Comparison of ENCODE assay signal across 22 mouse cellular contexts in genomic region chr19:29221867-29222266, GRCm38 (mm10). TPM values are rescaled to one million over a fixed set of nuclear protein-coding genes. Genes with fewer than 3 reads are reported as not detected.
DNase-seq lines count a peak whose midpoint lies in the region; ATAC-seq and TF ChIP-seq lines count a peak whose summit lies in the region.
"Had no signal": no experiment of that assay in that cellular context is flagged by ENCODE, and none has a peak within 500 bp of the region (broad histone marks: within the 10 kb centered on the region; RNA-seq: fewer than 3 reads in every experiment).

No protein-coding gene starts in this region.

- 44% methylated on average over 4 of the region's 4 CpGs for WGBS in midbrain, postnatal 0 days
- WGBS in midbrain, embryonic 15.5 days = 46% methylated on average over 4 of the region's 4 CpGs

- no peaks in the 10 kb centered on the region for H3K4me1 ChIP-seq in midbrain, postnatal 0 days (ENCODE audit: insufficient read depth, low read length)
- H3K4me1 ChIP-seq in midbrain, embryonic 15.5 days = no peaks in the 10 kb centered on the region
- H3K4me1 ChIP-seq: forebrain, embryonic 15.5 days; heart, embryonic 15.5 days; midbrain, embryonic 12.5 days had no signal

- H3K9me3 ChIP-seq in midbrain, postnatal 0 days (ENCODE audit: low read length) = no peaks in the 10 kb centered on the region
- no peaks in the 10 kb centered on the region for H3K9me3 ChIP-seq in midbrain, embryonic 15.5 days
- H3K9me3 ChIP-seq: forebrain, embryonic 15.5 days; heart, embryonic 15.5 days; midbrain, embryonic 12.5 days had no signal

- no peak overlapping the region for H3K4me2 ChIP-seq in midbrain, postnatal 0 days (ENCODE audit: low read depth, low read length, poor library complexity, severe bottlenecking)
- H3K4me2 ChIP-seq in midbrain, embryonic 15.5 days = no peak overlapping the region
- H3K4me2 ChIP-seq: forebrain, embryonic 15.5 days; heart, embryonic 15.5 days; midbrain, embryonic 12.5 days had no signal

- DNase-seq in adrenal gland, adult 8-10 months = peak; percentile 31
- DNase-seq in adrenal gland, adult 18-20 months (ENCODE audit: low spot score in 2 of 2) = no peak
- DNase-seq in midbrain, postnatal 0 days (ENCODE audit: low spot score) = peak; percentile 17
- peak; percentile 20 for DNase-seq in adrenal gland, postnatal 25 days
- DNase-seq in left cerebral cortex, adult 8-10 months (ENCODE audit: low spot score in 2 of 2) = no peak
- no peak for DNase-seq in heart, postnatal 10 days
- DNase-seq in gastrocnemius, postnatal 36 days = no peak
- DNase-seq: cerebellum, adult 18-20 months; heart, adult 18-20 months; retina, postnatal 1 day; right cerebral cortex, postnatal 4 days; thymus, postnatal 36 days had no signal

- no peak overlapping the region for H3K27ac ChIP-seq in midbrain, postnatal 0 days (ENCODE audit: low read depth, low read length)
- H3K27ac ChIP-seq in midbrain, embryonic 15.5 days = no peak overlapping the region
- H3K27ac ChIP-seq: forebrain, embryonic 15.5 days; heart, embryonic 15.5 days; kidney, postnatal 0 days; layer of hippocampus, adult 2 months; left cerebral cortex, adult 2 months; liver, embryonic 14.5 days; midbrain, embryonic 12.5 days had no signal

- H3K36me3 ChIP-seq in midbrain, postnatal 0 days (ENCODE audit: insufficient read depth, low read length) = no peaks in the 10 kb centered on the region
- H3K36me3 ChIP-seq in midbrain, embryonic 15.5 days (replicated peaks) = no peaks in the 10 kb centered on the region
- H3K36me3 ChIP-seq: forebrain, embryonic 15.5 days; heart, embryonic 15.5 days; midbrain, embryonic 12.5 days had no signal

- no peak for ATAC-seq in midbrain, postnatal 0 days (ENCODE audit: low FRiP score)
- no peak for ATAC-seq in midbrain, embryonic 15.5 days (replicated peaks)
- ATAC-seq: forebrain, embryonic 15.5 days; intestine, embryonic 16.5 days; lung, postnatal 0 days had no signal

- H3K27me3 ChIP-seq in midbrain, postnatal 0 days (ENCODE audit: insufficient read depth, low read length) = no peaks in the 10 kb centered on the region
- no peaks in the 10 kb centered on the region for H3K27me3 ChIP-seq in midbrain, embryonic 15.5 days (replicated peaks)
- H3K27me3 ChIP-seq: forebrain, embryonic 15.5 days; heart, embryonic 15.5 days; midbrain, embryonic 12.5 days had no signal

- TF ChIP-seq CTCF in midbrain, postnatal 0 days (IDR thresholded peaks at IDR 0.05) = no peak

- H3K9ac ChIP-seq in midbrain, postnatal 0 days (replicated peaks; ENCODE audit: low read length, poor library complexity, severe bottlenecking) = no peak overlapping the region
- no peak overlapping the region for H3K9ac ChIP-seq in midbrain, embryonic 15.5 days
- H3K9ac ChIP-seq: forebrain, embryonic 15.5 days; heart, embryonic 15.5 days; liver, embryonic 14.5 days; midbrain, embryonic 12.5 days had no signal

- H3K4me3 ChIP-seq in midbrain, postnatal 0 days (ENCODE audit: low read depth, low read length) = no peak overlapping the region
- H3K4me3 ChIP-seq in midbrain, embryonic 15.5 days = no peak overlapping the region
- H3K4me3 ChIP-seq: forebrain, embryonic 15.5 days; heart, embryonic 15.5 days; layer of hippocampus, adult 2 months; left cerebral cortex, adult 2 months; midbrain, embryonic 12.5 days had no signal

- intact Hi-C loops in heart, postnatal 10 days (cut with DNase I) = no loop called here
- intact Hi-C loops in gastrocnemius, postnatal 36 days (cut with DNase I) = no loop called here

RNA-seq across cellular contexts. Expression of gene Jak2, which starts 29.8 kb away (rescaled TPM):
- total RNA-seq in adrenal gland, adult 8-10 months (2022) = 10 to 100 TPM; 20.9 to 24.8 (median 22.8) TPM
- total RNA-seq in adrenal gland, adult 18-20 months (2021) = 10 to 100 TPM; 13.0 to 18.2 TPM
- total RNA-seq in midbrain, postnatal 0 days (2014; rRNA removed) = 35.3 and 37.6 TPM in 2 replicates
- polyA plus RNA-seq in midbrain, postnatal 0 days (2015; fragmentation: Nextera tagmentation; extraction: Ambion mirVana) = 10.7 and 12.0 TPM in 2 replicates
- 17.6 and 18.2 TPM in 2 replicates for polyA plus RNA-seq in midbrain, embryonic 15.5 days (2015; fragmentation: Nextera tagmentation; extraction: Ambion mirVana)
- total RNA-seq in adrenal gland, postnatal 25 days (2021) = 23.7 and 26.5 TPM in 2 replicates
- total RNA-seq in left cerebral cortex, adult 8-10 months (2022) = 10 to 100 TPM; 34.2 to 39.8 (median 35.1) TPM
- total RNA-seq in heart, postnatal 10 days (2021) = 10 to 100 TPM; 16.9 to 17.6 TPM
- 10 to 100 TPM; 29.5 to 30.6 TPM for total RNA-seq in gastrocnemius, postnatal 36 days (2021)

Comparison
In these comparisons a context has a peak if more than half of its experiments do, and no peak if none do; other contexts are left out.
1. DNase-seq: peak in adrenal gland, adult 8-10 months (single experiment), midbrain, postnatal 0 days (single experiment) and adrenal gland, postnatal 25 days (single experiment); none in adrenal gland, adult 18-20 months (0 of 2), left cerebral cortex, adult 8-10 months (0 of 2), heart, postnatal 10 days (0 of 2) and gastrocnemius, postnatal 36 days (0 of 2).